Mouse (Mus musculus) central nervous system, embryonic 14 days (tissue): ENCODE measurements around the gene Gnas. TPM values are rescaled to one million over a fixed set of nuclear protein-coding genes. Genes with fewer than 3 reads are reported as not detected.

ENCODE experiments used
- polyA plus RNA-seq: library from polyadenylated mRNA; depleted of rRNA; stranded (reverse); fragments of >200 nt; gene quantifications from 2 replicates; pipeline ENCODE4 v1.2.3, GENCODE M21; 2012; rRNA removed

The Gnas gene
- 1,719 and 2,092 TPM in 2 replicates for polyA plus RNA-seq

GRCm38 (mm10) chr2:174284011-174284410 is at the start of gene Gnas:
Gene Gnas, plus strand, starts transcription at chr2:174284320.

GRCm38 (mm10) chr2:174346612-174346998 is 62.5 kb downstream of the Gnas start, which contains the start of gene Gm20721:
Gene Gm20721, minus strand, starts transcription at chr2:174346712.

Other genes starting within 250 kb of the Gnas start
- 62.8 and 63.9 TPM in 2 replicates for gene Stx16, start 208.0 kb upstream of the Gnas start, polyA plus RNA-seq
- gene Npepl1, start 174.0 kb upstream of the Gnas start, polyA plus RNA-seq, result 41.7 and 52.3 TPM in 2 replicates
- gene Gm20721, start 62.4 kb downstream of the Gnas start, polyA plus RNA-seq, result 1.2 and 2.6 TPM in 2 replicates
- gene Nelfcd, start 131.5 kb downstream of the Gnas start, polyA plus RNA-seq, result 108 and 114 TPM in 2 replicates
- 75.2 and 91.8 TPM in 2 replicates for gene Ctsz, start 154.7 kb downstream of the Gnas start, polyA plus RNA-seq
- 0.81 and 0.83 TPM in 2 replicates for gene Tubb1, start 166.4 kb downstream of the Gnas start, polyA plus RNA-seq
- gene Atp5e, start 179.8 kb downstream of the Gnas start, polyA plus RNA-seq, result 418 and 501 TPM in 2 replicates
- 84.4 and 92.0 TPM in 2 replicates for gene Prelid3b, start 188.8 kb downstream of the Gnas start, polyA plus RNA-seq